Mouse (Mus musculus) kidney, adult 8-10 months (tissue): ENCODE results near the gene B4galt1.
A peak's percentile ranks its signal among the peaks of the same experiment; 100 is the strongest.

ENCODE experiments used
- DNase-seq, 2 experiments: peaks; one replicate each; pipeline ENCODE4 v3.0.0; 2022

Gene B4galt1

DNA sequence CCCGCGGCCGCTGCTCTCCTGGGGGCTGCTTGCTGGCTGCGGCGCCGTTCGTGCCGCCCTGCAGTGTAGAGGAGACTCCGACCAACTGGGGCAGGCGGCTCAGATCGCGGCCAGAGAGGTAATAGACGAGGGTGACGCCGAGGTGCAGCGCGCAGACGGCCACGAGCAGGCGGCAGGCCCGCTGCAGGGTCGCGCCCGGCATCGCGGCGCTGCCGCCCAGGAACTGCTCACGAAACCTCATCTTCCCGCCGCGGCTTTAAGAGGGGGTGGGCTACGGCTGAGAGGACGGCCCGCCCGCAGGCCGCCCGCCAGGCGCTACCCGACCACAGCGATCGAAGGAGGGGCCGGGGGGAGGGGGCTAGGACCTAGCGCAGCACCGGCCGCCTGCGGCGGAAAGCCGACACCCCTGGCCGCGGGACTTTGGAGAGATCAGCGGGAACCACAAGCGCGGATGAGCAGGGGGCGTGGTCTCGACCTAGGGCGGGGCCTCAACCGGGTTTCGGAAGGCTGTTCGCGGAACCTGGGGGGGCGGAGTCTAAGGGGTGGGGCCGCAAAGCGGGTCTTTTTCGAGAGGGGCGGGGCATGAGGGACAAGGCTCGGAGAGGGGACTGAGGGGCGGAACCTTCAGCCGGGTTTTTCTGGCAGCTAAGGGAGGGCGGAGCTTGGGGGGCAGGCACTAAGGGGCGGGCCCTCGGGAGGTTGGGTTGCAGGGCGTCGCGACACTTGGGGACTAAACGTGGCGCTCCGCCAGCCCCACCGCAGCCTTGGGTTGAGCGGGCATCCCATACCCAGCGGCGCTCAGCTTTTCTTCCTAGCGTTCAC lies at the start of gene B4galt1:
TSS of gene B4galt1 (minus strand) at position 441 of the 822 bp plus-strand sequence.
- DNase-seq = peak; percentile 98 to 99

DNA sequence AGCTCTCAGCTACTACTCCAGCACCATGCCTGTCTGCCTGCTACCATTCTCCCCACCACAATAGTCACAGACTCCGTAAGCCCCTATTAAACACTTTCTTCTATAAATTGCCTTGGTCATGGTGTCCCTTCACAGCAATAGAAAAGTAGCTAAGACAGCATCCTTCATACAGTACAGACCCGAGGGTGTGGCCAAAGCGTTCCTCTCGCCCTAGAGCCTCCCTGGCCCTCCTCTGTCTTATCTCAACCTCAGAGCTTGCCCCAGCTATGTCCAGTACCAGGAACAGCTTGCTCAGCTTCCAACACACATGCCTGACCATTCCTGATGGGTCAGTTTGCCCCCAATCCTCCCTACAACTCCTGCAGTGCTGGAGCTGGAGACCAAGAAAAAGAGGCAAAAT lies 46.8 kb upstream of the B4galt1 start:
- DNase-seq = no peak

DNA sequence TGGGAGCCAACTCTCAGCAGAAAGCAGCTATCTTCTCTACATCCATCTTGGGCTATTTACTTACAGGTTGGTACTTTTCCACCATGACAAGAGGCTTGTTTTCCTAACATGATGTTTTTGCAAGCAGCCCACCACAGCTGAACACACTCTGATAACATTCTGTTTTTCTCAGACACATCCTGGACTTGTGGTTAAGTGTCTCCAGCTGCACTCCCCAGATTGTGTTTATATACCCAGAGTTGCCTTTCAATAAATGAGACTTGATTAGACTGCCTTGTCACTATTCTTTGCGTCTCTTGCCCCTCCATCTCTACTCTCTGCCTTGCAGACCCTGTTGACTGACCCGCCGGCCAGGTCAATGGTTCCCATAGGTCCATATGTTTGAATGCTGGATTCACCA lies 46.3 kb upstream of the B4galt1 start:
- DNase-seq = no peak

DNA sequence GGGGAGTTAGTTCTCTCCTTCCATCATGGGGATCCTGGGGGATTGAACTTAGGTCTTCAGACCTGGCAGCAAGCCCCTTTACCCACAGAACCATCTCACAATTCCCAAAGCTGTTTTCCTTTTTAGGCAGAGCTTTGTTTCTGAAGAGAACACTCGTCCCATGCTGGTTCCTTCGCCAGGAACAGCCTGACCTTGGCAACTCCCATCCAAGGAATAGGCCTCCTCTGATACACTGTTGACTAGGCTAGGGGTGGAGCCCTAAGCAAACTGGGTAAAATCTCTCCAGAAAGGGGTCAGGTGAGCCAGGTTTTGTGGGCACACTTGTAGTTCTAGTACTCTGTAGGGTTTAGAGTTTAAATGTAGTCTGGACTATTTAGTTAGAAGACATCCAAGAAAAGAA lies 45.5 kb upstream of the B4galt1 start:
- no peak for DNase-seq

DNA sequence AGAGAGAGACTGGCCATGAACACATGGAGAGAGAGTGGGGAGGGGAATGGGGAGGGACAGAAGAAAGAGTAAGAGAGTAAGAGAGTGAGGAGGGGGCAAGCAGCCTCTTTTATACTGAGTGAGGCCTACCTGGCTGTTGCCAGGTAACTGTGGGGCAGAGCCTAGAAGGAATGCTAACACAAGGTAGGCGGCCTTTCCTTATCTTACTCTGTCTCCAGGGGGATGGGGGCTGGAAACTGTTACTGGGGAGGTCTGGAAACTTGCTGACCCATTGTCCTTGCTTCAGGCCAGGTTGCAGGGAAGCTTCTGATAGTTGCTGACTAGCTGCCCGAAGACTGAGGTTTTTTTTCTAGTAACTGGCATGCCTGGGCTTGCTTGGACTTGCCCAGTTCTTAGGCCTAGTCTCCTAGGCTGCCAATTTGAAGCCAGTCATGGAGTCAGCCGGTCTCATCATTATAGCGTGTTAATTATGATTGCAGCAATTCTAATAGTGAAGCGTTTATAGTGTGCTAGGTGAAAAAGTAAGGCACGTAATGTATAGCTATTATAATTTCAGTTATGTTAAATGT lies 44.8 kb upstream of the B4galt1 start:
- DNase-seq = no peak

DNA sequence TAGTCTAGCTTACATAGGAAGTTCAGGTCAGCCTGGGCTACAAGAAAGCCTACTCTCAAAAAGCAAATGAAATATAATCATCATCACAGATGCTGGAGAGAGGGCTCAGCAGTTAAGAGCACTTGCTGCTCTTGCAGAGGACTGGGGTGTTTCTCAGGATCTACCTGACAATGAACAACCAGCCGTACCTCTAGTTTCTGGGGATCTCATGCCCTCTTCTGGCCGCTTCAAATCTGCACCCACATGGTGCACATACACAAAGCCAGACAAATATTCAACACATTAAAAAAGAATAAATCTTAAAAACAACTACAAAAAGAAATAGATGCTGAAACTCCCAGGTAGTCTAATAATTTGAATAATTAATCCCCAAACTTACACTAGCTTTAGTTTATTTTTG lies 41.8 kb upstream of the B4galt1 start:
- DNase-seq = no peak

DNA sequence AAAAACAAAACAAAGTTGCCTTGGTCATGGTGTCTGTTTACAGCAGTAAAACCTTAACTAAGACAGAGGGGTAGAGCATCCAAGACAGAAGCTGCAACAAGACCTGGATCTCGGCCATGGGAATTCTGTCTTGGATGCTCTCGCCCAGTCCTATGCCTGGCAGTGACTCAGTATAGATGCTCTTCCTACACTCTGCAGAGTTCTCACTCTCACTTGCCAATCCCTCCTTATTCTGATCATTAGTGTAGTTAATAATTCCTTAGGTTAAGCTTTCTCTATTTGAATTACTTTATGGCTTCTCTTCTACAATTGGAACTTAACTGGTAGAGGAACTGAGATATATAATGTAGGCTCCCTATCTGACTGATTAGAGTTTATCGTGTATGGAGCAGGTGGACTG lies 41.3 kb upstream of the B4galt1 start:
- no peak for DNase-seq

DNA sequence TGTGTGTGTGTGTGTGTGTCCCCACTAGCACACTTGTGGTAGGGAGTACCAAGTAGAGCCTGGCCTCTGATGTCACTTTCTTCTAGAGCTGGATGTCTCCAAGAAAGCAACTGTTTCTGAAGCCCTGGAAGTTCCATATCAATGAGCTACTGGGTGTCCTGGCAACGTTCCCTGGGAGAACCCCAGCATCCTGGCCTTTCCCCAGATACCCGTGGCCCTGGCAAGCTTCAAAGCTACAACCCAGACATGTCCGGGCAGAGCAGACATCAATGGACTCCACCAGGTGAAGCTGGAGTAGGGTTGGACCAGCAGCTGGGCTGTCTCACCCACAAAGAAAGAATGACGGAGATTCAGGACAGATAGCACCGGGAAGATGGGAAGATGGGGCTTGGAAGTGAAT lies 37.4 kb upstream of the B4galt1 start:
- DNase-seq = no peak

DNA sequence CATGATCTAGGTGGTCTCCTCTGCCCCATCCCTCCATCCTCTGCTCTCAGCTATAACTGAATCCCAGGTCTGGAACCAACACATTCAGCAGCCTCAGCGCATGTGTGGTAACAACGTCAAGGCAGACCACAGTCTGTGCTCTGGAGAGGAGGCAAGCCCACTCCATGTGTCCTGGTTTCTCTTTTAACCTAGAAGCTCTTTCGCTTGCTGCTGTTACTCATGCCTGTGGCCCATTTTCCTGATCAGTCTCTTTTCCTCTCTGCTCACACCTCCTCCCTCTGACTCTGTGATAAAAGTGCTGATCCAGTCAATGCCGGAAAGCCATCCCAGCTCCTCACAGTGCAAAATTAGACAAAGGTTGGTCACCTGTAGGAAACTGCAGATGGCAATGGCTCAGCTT lies 36.2 kb upstream of the B4galt1 start:
- no peak for DNase-seq

DNA sequence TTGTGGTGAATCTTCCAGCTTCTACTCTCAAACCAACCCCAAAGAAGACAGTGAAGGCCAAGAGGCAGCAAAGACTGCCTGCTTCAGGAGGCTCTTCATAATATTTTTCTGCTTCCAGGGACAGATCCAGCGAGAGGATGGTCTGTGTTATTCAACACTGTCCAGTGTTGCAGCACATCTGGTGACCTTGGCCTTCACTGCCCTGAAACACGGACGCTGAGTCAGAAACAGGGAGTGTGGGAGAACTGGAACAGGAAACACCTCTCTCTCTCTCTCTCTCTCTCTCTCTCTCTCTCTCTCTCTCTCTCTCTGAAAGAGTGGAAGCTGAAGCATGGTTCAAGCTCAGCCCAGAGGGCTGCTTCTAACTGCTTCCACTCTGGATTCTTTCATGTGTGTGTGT lies 35.4 kb upstream of the B4galt1 start:
- no peak for DNase-seq

DNA sequence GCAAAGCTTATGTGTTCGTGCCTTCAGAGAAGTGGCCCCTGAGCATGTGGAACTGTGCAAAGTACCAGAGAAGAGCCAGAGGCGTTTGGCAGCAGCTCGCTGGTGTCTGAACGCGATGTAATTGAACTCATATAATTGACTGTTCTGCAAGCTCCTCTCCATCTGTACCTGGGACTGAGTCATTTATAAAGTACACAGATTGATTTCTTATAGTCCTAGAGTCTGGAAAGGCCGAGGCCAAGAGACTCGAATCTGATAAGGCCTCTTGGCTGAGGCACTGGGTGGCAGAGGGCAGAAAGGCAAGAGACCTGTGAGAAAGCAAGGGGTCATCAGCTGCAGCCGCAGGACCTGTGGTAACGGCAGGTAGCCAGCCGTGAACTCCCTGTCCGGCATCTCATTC lies 35.0 kb upstream of the B4galt1 start:
- DNase-seq = no peak

DNA sequence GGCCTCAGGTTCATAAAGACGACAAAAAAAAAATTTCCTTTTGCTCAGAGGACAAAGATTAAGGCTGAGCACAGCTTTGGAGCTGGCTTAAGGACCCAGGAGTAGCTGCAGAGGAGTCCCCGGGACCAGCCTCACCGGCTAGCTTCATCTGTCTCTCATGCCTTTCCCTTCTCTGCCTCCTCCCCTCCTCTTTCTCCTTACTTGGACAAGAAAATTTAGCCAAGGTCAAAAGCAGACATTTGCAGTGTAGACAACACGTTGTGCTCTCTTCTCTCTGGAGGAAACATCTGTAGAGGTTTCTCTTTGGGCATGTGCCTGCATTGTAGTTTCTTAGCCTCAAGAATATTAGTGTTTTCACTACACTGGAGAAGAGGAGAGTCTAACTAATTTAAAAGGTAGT lies 32.1 kb upstream of the B4galt1 start:
- DNase-seq = no peak

DNA sequence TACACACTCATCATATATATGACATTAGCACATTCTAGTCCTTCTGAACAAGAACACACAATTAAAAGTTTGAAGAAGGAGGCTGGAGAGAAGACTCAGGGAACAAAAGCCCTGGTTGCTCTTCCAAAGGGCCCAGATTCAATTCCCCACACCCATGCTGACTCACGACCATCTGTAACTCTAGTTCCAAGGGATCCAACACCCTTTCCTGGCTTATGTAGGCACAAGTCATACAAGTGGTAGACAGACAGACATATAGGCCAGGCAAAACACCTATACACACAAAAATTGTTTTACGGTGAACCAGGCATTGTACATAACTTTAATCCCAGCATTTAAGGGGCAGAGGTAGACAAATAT lies 31.3 kb upstream of the B4galt1 start:
- no peak for DNase-seq

DNA sequence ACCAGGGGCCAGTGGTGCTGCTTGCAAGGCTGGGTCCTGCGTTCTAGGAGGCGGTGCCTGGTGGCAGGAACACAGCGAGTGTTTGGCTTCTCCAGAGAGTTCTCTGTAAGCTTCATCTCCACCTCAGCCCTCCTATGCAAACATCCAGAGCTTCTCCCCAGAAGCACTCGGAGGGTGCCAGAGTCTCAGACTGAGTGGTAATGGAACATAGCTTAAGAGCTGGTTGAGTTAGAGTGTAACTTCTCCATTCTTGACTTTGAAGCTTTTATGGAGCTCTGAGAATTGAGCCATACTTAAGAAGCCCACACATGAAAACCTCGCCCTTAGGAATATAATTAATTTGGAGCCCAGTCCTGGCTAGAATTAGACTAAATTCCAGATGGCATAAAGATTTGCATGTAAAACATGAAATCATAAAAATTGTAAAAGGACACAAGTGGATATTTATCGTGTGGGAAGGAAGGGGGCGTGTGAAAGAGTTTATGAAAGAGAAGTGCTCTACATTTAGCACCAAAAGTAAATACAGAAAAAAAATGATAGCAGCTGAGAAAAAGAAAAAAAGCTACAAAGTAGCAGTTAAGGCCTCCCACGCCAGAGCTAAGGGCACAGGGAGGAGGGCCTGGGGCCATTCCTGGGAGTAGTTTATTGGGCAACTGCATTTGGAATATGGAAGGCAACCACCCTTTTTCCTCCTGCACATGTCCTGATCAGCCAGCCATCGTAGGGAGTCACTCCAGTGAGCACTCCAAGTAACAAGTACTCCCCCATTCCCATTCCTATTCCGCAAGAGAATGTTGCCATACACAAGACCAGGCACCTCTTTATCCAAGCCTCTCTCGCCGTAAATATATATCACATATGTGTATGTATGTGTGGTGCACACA lies 30.7 kb upstream of the B4galt1 start:
- no peak for DNase-seq

DNA sequence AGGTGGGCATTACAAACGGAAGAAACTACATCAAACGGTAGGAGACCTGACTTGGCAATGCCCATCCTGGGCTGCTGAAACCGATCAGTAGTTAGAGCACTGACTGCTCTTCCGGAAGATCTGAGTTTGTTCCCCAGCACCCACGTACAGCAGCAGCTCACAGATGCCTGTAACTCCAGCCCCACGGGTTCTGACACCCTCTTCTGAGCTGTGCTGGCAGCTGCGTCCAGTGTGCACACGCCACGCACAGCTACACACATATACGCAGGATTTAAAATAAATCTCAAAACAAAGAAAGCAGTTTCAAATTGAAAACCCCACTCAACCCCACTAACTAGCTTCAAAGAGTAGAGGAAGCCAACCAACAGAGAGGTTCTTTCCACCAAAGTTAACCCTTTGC lies 29.4 kb upstream of the B4galt1 start:
- no peak for DNase-seq

DNA sequence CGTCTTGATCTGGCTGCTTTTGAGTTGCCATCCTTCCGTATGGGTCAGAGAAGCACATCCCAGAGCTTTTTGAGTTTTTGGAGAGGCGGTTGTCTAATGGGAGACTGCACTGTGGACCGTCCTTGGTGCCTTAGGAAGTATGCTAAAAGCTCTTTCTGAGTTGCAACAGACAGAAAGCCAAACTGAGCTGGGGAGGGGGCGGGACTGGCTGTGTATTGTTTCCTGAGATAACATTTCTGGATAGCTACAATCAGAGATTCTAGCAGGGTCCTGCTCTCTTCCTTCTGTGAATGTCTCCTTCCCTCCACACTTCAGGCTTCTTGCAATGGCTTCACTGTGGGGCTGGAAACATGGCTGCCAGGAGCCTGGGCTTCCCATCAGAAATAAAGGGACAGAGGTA lies 23.7 kb upstream of the B4galt1 start:
- DNase-seq = no peak

DNA sequence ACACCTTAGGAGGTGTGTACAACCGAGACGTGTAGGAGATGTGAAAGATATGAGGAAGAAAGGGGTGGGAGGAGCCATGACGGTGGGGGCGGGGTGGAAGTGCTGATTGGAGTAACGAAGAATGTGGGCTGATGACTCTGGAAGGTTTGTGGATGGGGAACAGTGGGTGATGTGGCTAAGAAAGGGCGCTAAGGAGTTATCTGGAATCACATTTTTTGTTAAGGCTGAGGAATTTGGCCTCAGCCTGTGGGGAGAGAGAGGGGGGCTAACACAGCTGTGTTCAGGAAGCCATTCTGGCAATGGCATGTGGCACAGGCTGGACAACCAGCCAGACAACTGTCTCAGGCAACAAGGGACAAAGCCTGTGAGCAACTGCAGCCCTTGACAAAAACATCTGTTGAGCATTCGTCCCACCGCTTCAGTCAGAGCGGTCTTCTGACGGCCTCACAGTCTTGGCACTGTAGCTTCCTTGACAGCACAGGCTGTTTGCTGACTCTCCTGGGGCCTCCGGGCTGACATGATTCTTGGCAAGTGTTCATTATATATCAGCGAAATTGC lies 23.1 kb upstream of the B4galt1 start:
- DNase-seq = peak; percentile 23 to 38

DNA sequence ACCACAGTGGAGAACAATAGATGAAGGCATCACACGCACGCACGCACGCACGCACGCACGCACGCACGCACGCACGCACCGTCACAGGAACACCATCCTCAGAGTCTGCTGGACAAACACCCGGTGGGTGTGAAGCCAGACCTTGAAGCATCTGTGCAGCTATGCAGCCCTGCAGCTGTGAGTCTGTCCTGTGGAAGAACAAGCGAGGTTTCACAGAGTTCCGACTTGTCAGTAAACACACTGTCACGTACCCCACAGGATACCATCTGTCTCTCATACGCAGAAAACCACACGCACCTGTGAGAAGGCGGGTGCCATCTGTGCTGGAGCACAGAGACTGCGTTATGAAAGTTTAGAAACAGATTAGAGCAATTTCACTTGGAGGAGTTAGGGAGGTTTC lies 22.0 kb upstream of the B4galt1 start:
- DNase-seq = no peak

DNA sequence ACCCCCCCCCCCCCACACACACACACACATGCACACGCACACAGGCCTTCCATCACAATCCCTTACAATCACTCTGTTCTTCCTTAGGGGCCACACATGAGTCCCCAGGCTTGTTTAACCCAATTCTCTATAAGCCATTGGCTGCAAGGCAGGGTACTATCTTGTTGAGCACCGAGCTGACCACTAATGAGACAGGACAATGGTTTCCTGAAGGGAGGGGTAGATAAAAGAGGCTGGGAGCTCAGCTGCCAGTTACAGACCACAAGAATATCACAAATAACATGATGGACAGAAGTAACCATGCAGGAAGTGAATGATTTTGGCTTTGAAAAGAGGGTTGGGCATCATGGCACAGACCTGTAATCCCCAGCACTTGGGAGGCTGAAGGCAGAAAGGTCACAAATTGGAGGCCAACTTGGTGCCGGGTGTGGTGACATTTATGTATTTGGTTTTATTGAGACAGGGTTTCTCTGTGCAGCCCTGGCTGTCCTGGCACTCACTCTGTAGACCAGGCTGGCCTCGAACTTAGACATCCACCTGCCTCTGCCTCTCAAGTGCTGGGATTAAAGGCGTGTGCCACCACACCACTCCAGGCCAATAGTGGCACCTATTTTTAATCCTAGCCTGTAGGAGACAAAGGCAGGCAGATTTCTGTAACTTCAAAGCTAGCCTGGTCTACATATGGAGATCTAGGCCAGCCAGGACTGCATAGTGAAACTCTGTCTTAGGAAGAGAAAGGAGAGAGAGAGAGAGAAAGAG lies 21.2 kb upstream of the B4galt1 start:
- DNase-seq = no peak

DNA sequence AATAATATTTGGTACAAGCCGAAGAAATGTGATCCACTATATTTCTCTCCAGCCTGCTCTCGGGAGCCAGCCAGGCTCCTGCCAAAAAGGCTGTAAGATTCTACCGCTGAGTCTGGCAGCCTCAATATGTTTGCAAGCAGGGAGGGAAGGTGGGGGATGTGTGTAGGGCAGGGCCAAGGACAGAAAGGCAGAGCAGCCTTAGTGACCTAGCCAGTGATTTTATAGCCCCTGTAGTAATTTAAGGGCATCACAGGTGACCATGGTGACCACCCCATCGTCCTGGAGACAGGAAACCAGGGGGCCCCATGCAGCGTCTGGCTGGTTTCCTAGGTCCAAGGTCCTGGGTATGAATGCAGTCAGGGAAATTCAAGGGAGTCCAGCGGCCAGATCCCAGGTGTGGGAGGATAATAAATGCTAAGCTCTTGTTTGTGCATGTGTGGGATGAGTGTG lies 20.4 kb upstream of the B4galt1 start:
- DNase-seq = peak; percentile 49 to 51

DNA sequence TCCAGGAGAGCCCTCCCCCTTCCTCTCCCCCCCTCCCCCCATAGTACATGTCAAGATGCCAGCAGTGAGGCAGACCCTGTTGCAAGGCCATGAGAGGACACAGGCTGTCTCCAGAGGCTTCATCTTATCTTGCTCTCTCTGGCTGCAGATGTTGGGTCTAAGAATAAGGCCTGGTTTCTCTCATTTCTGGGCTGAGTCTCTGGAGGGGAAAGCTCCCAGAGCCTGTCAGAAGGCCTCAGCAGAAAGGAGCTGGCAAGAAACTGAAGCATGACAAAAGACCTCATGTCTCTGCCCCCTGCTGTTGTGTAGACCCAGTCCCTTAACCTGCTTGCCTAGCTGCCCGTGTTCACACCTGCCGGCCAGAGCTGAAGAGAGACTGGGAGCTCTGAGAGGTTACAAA lies 19.5 kb upstream of the B4galt1 start:
- DNase-seq = no peak

DNA sequence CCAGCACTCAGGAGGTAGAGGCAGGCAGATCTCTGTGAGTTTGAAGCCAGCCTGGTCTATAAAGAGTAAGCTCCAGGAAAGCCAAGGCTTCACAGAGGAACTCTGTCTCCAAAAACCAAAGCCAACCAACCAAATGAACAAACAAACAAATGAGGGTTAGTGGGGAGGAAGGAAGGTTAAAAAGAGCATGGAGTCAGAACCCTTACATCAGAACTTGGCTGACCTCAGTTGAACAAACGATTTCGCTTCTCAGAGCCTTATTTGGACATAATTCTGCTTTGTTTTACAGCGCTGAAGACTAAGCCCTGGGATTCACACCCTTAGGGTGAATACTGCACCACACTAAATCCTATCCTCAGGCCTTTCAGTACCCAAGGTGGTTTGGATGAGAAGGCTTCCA lies 18.3 kb upstream of the B4galt1 start:
- DNase-seq = no peak

DNA sequence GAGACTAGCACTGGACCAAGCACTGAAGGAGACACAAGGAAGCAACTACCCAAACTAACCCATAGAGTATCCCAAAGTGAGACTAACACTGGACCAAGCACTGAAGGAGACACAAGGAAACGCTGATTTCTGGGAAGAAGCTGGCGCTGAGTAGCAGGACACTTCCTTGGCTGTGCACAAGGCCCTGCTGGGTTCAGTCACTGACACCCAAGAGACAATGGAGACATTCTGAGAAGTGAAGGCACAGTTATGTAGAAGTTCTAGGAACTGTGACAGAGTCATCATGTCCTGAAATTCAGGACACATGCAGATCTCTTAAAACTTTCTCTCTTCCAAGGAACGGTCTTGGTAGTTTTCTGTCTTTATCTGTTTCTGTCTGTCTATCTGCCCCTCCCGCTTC lies 16.4 kb upstream of the B4galt1 start:
- DNase-seq = no peak
